Mouse (Mus musculus): Measurements from ENCODE around the gene Gm9936. TPM values are rescaled to one million over a fixed set of nuclear protein-coding genes. Genes with fewer than 3 reads are reported as not detected.

The Gm9936 gene
- not detected for polyA plus RNA-seq (2014; fragmentation: Illumina TruSeq; extraction: RNeasy Lipid Tissue Mini Kit (QIAGEN cat#74804); ENCODE audit: low read depth, low replicate concordance)

GRCm38 (mm10) chr5:114858582-114858981, at the start of gene Gm9936:
Gene Gm9936 (minus strand): TSS chr5:114858682.

GRCm38 (mm10) chr5:114896688-114897373, 38.3 kb upstream of the Gm9936 start, which contains the start of gene Oasl2:
Gene Oasl2 (plus strand): TSS chr5:114896936.

GRCm38 (mm10) chr5:114853364-114853763, 5.1 kb downstream of the Gm9936 start, which contains the start of gene 4930519G04Rik:
Gene 4930519G04Rik (plus strand): TSS chr5:114853664.

GRCm38 (mm10) chr5:114822796-114823688, 35.4 kb downstream of the Gm9936 start, which contains the start of gene 1500011B03Rik:
Gene 1500011B03Rik (minus strand): TSS chr5:114823468.

Other genes starting within 250 kb of the Gm9936 start
- gene Trpv4, start 200.3 kb downstream of the Gm9936 start, polyA plus RNA-seq (2014; fragmentation: Illumina TruSeq; extraction: RNeasy Lipid Tissue Mini Kit (QIAGEN cat#74804); ENCODE audit: low read depth, low replicate concordance) = not detected
- 30.6 TPM for gene Gltp, start 167.7 kb downstream of the Gm9936 start, polyA plus RNA-seq (2014; fragmentation: Illumina TruSeq; extraction: RNeasy Lipid Tissue Mini Kit (QIAGEN cat#74804); ENCODE audit: low read depth, low replicate concordance)
- gene Tchp, start 150.9 kb downstream of the Gm9936 start, polyA plus RNA-seq (2014; fragmentation: Illumina TruSeq; extraction: RNeasy Lipid Tissue Mini Kit (QIAGEN cat#74804); ENCODE audit: low read depth, low replicate concordance) = 0.82 TPM
- 46.3 TPM for gene Ankrd13a, start 84.0 kb downstream of the Gm9936 start, polyA plus RNA-seq (2014; fragmentation: Illumina TruSeq; extraction: RNeasy Lipid Tissue Mini Kit (QIAGEN cat#74804); ENCODE audit: low read depth, low replicate concordance)
- 19.1 TPM for gene Git2, start 83.2 kb downstream of the Gm9936 start, polyA plus RNA-seq (2014; fragmentation: Illumina TruSeq; extraction: RNeasy Lipid Tissue Mini Kit (QIAGEN cat#74804); ENCODE audit: low read depth, low replicate concordance)
- gene 1500011B03Rik, start 35.2 kb downstream of the Gm9936 start, polyA plus RNA-seq (2014; fragmentation: Illumina TruSeq; extraction: RNeasy Lipid Tissue Mini Kit (QIAGEN cat#74804); ENCODE audit: low read depth, low replicate concordance) = 49.1 TPM
- gene 4930519G04Rik, start 5.0 kb downstream of the Gm9936 start, polyA plus RNA-seq (2014; fragmentation: Illumina TruSeq; extraction: RNeasy Lipid Tissue Mini Kit (QIAGEN cat#74804); ENCODE audit: low read depth, low replicate concordance) = not detected
- 34.3 TPM for gene Oasl2, start 38.3 kb upstream of the Gm9936 start, polyA plus RNA-seq (2014; fragmentation: Illumina TruSeq; extraction: RNeasy Lipid Tissue Mini Kit (QIAGEN cat#74804); ENCODE audit: low read depth, low replicate concordance)
- not detected for gene Oasl1, start 64.6 kb upstream of the Gm9936 start, polyA plus RNA-seq (2014; fragmentation: Illumina TruSeq; extraction: RNeasy Lipid Tissue Mini Kit (QIAGEN cat#74804); ENCODE audit: low read depth, low replicate concordance)
- gene 2210016L21Rik, start 83.5 kb upstream of the Gm9936 start, polyA plus RNA-seq (2014; fragmentation: Illumina TruSeq; extraction: RNeasy Lipid Tissue Mini Kit (QIAGEN cat#74804); ENCODE audit: low read depth, low replicate concordance) = 1.5 TPM
- not detected for gene Hnf1a, start 112.4 kb upstream of the Gm9936 start, polyA plus RNA-seq (2014; fragmentation: Illumina TruSeq; extraction: RNeasy Lipid Tissue Mini Kit (QIAGEN cat#74804); ENCODE audit: low read depth, low replicate concordance)
- gene Sppl3, start 152.5 kb upstream of the Gm9936 start, polyA plus RNA-seq (2014; fragmentation: Illumina TruSeq; extraction: RNeasy Lipid Tissue Mini Kit (QIAGEN cat#74804); ENCODE audit: low read depth, low replicate concordance) = 59.7 TPM
- gene Gm10401, start 239.6 kb upstream of the Gm9936 start, polyA plus RNA-seq (2014; fragmentation: Illumina TruSeq; extraction: RNeasy Lipid Tissue Mini Kit (QIAGEN cat#74804); ENCODE audit: low read depth, low replicate concordance) = not detected

All from adrenal gland, adult 10 weeks (tissue).